In the genomic region with DNA sequence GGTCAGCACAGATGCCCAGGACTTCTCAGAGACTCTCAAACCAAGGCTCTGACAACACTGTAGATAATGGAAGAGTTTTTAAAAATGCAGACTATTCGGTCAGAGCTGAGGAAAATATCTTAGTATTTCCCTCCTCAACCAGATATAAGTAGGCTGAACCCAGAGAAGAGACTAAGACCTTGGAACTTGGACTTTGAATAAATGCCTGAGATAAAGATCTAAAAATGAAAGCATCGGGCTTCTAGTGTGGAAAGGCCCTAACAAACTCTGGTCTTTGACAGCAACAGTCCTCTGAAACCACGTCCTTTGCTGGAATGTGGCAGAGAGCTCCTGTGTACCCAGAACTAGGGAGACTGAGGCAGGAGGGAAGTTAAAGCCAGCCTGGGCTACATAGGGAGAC, we compare ENCODE assay signal across 26 mouse cellular contexts. TPM values are rescaled to one million over a fixed set of nuclear protein-coding genes. Genes with fewer than 3 reads are reported as not detected.
"Had no signal": no experiment of that assay in that cellular context is flagged by ENCODE, and none has a peak within 500 bp of the region (broad histone marks: within the 10 kb centered on the region; RNA-seq: fewer than 3 reads in every experiment).

TSS of gene Baat (minus strand) at position 172 of the 400 bp plus-strand sequence.

- H3K27me3 ChIP-seq: limb, embryonic 12.5 days; limb, embryonic 15.5 days; liver, embryonic 15.5 days; lung, embryonic 15.5 days; megakaryocyte, embryonic 14.5 days; midbrain, embryonic 13.5 days; neural tube, embryonic 13.5 days had no signal

- H3K4me1 ChIP-seq: limb, embryonic 12.5 days; limb, embryonic 15.5 days; lung, embryonic 15.5 days; megakaryocyte, embryonic 14.5 days; midbrain, embryonic 10.5 days; midbrain, embryonic 13.5 days; neural tube, embryonic 13.5 days had no signal

- H3K4me3 ChIP-seq: limb, embryonic 12.5 days; limb, embryonic 15.5 days; liver, embryonic 15.5 days; lung, embryonic 15.5 days; megakaryocyte, embryonic 14.5 days; midbrain, embryonic 10.5 days; midbrain, embryonic 13.5 days; myocyte; neural tube, embryonic 13.5 days had no signal

- ATAC-seq: midbrain, embryonic 13.5 days; midbrain, embryonic 16.5 days had no signal

- H3K9ac ChIP-seq: limb, embryonic 12.5 days; limb, embryonic 15.5 days; liver, embryonic 15.5 days; lung, embryonic 15.5 days; midbrain, embryonic 13.5 days; neural tube, embryonic 13.5 days had no signal

- H3K9me3 ChIP-seq: limb, embryonic 12.5 days; limb, embryonic 15.5 days; liver, embryonic 15.5 days; lung, embryonic 15.5 days; megakaryocyte, embryonic 14.5 days; midbrain, embryonic 10.5 days; midbrain, embryonic 13.5 days; neural tube, embryonic 13.5 days had no signal

- H3K27ac ChIP-seq: kidney, postnatal 0 days; limb, embryonic 12.5 days; limb, embryonic 15.5 days; liver, embryonic 15.5 days; lung, embryonic 15.5 days; midbrain, embryonic 10.5 days; midbrain, embryonic 13.5 days; neural tube, embryonic 13.5 days had no signal

- DNase-seq: kidney, adult 11 months; kidney, postnatal 25 days; left cerebral cortex, postnatal 4 days; lung, postnatal 10 days; lung, postnatal 36 days; retina, postnatal 1 day; right cerebral cortex, postnatal 25 days; thymus, adult 18-20 months; thymus, postnatal 36 days had no signal

- H3K4me2 ChIP-seq: limb, embryonic 12.5 days; limb, embryonic 15.5 days; liver, embryonic 15.5 days; lung, embryonic 15.5 days; midbrain, embryonic 13.5 days; neural tube, embryonic 13.5 days had no signal

- H3K36me3 ChIP-seq: limb, embryonic 12.5 days; limb, embryonic 15.5 days; liver, embryonic 15.5 days; midbrain, embryonic 10.5 days; midbrain, embryonic 13.5 days; neural tube, embryonic 13.5 days had no signal

RNA-seq across cellular contexts. Expression of gene Baat, which starts in this region (rescaled TPM):
- total RNA-seq: monocyte, adult 5-6 weeks; neutrophil, adult 5-6 weeks had no signal
- polyA plus RNA-seq: kidney, embryonic 14.5 days; limb, embryonic 12.5 days; limb, embryonic 15.5 days; lung, embryonic 15.5 days; midbrain, embryonic 13.5 days; myocyte; neural tube, embryonic 13.5 days; spleen, adult 2 months; testis, adult 2 months; urinary bladder, adult 2 months had no signal
